Mouse (Mus musculus) spleen, adult 18-20 months (tissue): ENCODE data around the gene Cpsf6.

Source experiments
- DNase-seq, 2 experiments: peaks; one replicate each; pipeline ENCODE4 v3.0.0; 2022; ENCODE audit warnings: mixed read lengths in 2 of 2

Cpsf6 gene

GRCm38 (mm10) chr10:117322630-117323029 is 57.2 kb downstream of the Cpsf6 start:
- no peak for DNase-seq

GRCm38 (mm10) chr10:117320571-117320981 is 59.2 kb downstream of the Cpsf6 start:
- no peak for DNase-seq

GRCm38 (mm10) chr10:117316391-117316790 is 63.4 kb downstream of the Cpsf6 start:
- DNase-seq = no peak

- no peak for DNase-seq
Measured at GRCm38 (mm10) chr10:117313133-117313532, 66.7 kb downstream of the Cpsf6 start.

GRCm38 (mm10) chr10:117312168-117312567 is 67.6 kb downstream of the Cpsf6 start:
- DNase-seq = no peak

- DNase-seq = no peak
Measured at GRCm38 (mm10) chr10:117304371-117304770, 75.4 kb downstream of the Cpsf6 start.

- no peak for DNase-seq
Measured at GRCm38 (mm10) chr10:117301688-117302087, 78.1 kb downstream of the Cpsf6 start.

GRCm38 (mm10) chr10:117299901-117300520 is 79.8 kb downstream of the Cpsf6 start:
- DNase-seq = no peak

GRCm38 (mm10) chr10:117299106-117299505 is 80.7 kb downstream of the Cpsf6 start:
- no peak for DNase-seq

GRCm38 (mm10) chr10:117298336-117298735 is 81.5 kb downstream of the Cpsf6 start:
- no peak for DNase-seq
